Mouse (Mus musculus): ENCODE results near the gene Rgs8.

- TF ChIP-seq CTCF (IDR thresholded peaks at IDR 0.05; ENCODE audit: low read depth, low read length) (no peak), POLR2A (IDR thresholded peaks at IDR 0.05; ENCODE audit: insufficient read depth, low read length) (no peak), EP300 (IDR thresholded peaks at IDR 0.05; ENCODE audit: insufficient read depth, low read depth, low read length) (no peak)
Measured at GRCm38 (mm10) chr1:153729806-153730205, 77.0 kb downstream of the Rgs8 start.
